Mouse (Mus musculus) CH12.LX (cell line): Measurements from ENCODE around the gene Tbc1d14. TPM values are rescaled to one million over a fixed set of nuclear protein-coding genes. Genes with fewer than 3 reads are reported as not detected.

Experiments
- DNase-seq: peaks from one replicate; pipeline ENCODE4 v3.0.0-alpha.2; 2013; ENCODE audit errors: extremely low read depth
- H3K27ac ChIP-seq: 2 replicates; pipeline ENCODE4 v1.5.1; 2012; ENCODE audit warnings: low read depth, mild to moderate bottlenecking, control low read depth, moderate library complexity; ENCODE audit not compliant: insufficient read depth
- H3K27me3 ChIP-seq: replicated peaks from 2 replicates; pipeline ENCODE3; 2012; ENCODE audit warnings: inconsistent platforms
- H3K36me3 ChIP-seq, 2 experiments: replicated peaks in 1 of 2; 2 replicates each; pipeline versions ENCODE3 to v1.6.1; 2012; ENCODE audit warnings: inconsistent platforms in 1 of 2, low read length in 1 of 2, mild to moderate bottlenecking in 1 of 2, mixed read lengths in 1 of 2, moderate library complexity in 1 of 2; ENCODE audit not compliant: control insufficient read depth in 1 of 2, insufficient read depth in 1 of 2
- H3K4me1 ChIP-seq, 2 experiments: 2 replicates each; pipeline ENCODE4 v1.6.1; 2012; ENCODE audit warnings: inconsistent platforms in 1 of 2, moderate library complexity in 1 of 2; ENCODE audit not compliant: insufficient read depth in 2 of 2, control insufficient read depth in 1 of 2
- H3K4me2 ChIP-seq: 2 replicates; pipeline ENCODE4 v1.6.1; 2012; ENCODE audit warnings: low read depth, mild to moderate bottlenecking, control low read depth; ENCODE audit not compliant: poor library complexity, insufficient read depth, severe bottlenecking
- H3K4me3 ChIP-seq, 3 experiments: fragments of 150-350 bp in 1 of 3; sonication (generic) in 1 of 3; replicated peaks in 1 of 3; 2 replicates each; pipeline versions ENCODE3 to v1.5.1; 2011 to 2012; ENCODE audit warnings: low read depth in 2 of 3, low read length in 2 of 3, mild to moderate bottlenecking in 2 of 3, moderate library complexity in 2 of 3, control low read depth in 1 of 3, improper control_type of control experiment in 1 of 3, inconsistent platforms in 1 of 3, mixed read lengths in 1 of 3; ENCODE audit not compliant: poor library complexity in 1 of 3
- H3K79me2 ChIP-seq: replicated peaks from 2 replicates; pipeline ENCODE4 v1.6.1; 2012; ENCODE audit warnings: mild to moderate bottlenecking, moderate library complexity; ENCODE audit not compliant: control insufficient read depth, poor library complexity, insufficient read depth, severe bottlenecking; ENCODE audit errors: extremely low read depth
- H3K9ac ChIP-seq: 2 replicates; pipeline ENCODE4 v1.6.1; 2012; ENCODE audit warnings: low read depth, mild to moderate bottlenecking, control low read depth, moderate library complexity; ENCODE audit not compliant: insufficient read depth
- H3K9me3 ChIP-seq: replicated peaks from 2 replicates; pipeline ENCODE3; 2012; ENCODE audit warnings: low read length, inconsistent platforms, mixed read lengths
- BHLHE40 ChIP-seq: IDR thresholded peaks from 2 replicates; pipeline ENCODE4 v1.6.1; 2011; ENCODE audit warnings: mild to moderate bottlenecking, low read depth, low read length, improper control_type of control experiment
- CHD2 ChIP-seq: IDR thresholded peaks from 2 replicates; pipeline ENCODE4 v1.6.1; 2011; ENCODE audit warnings: low read length, improper control_type of control experiment
- CTCF ChIP-seq, 2 experiments: IDR thresholded peaks in 1 of 2; conservative IDR thresholded peaks in 1 of 2; 2 replicates each; pipeline ENCODE4 v1.5.1; 2011 to 2012; ENCODE audit warnings: low read depth in 2 of 2, low read length in 2 of 2, improper control_type of control experiment in 1 of 2, inconsistent platforms in 1 of 2, mild to moderate bottlenecking in 1 of 2, moderate library complexity in 1 of 2
- ELF1 ChIP-seq: IDR thresholded peaks from 2 replicates; pipeline ENCODE4 v1.6.1; 2014; ENCODE audit warnings: low read depth, mild to moderate bottlenecking, inconsistent platforms, low read length, improper control_type of control experiment
- EP300 ChIP-seq: IDR thresholded peaks from 2 replicates; pipeline ENCODE4 v1.6.1; 2011; ENCODE audit warnings: low read length, improper control_type of control experiment
- ETS1 ChIP-seq: conservative IDR thresholded peaks from 2 replicates; pipeline ENCODE4 v1.6.1; 2012; ENCODE audit warnings: low read depth, mild to moderate bottlenecking, inconsistent platforms, low read length, improper control_type of control experiment, moderate library complexity
- HCFC1 ChIP-seq: IDR thresholded peaks from 2 replicates; pipeline ENCODE4 v1.6.1; 2012; ENCODE audit warnings: low read depth, mild to moderate bottlenecking, inconsistent platforms, low read length, improper control_type of control experiment
- IRF4 ChIP-seq: IDR thresholded peaks from 2 replicates; pipeline ENCODE4 v1.6.1; 2014; ENCODE audit warnings: low read depth, mild to moderate bottlenecking, inconsistent platforms, low read length, improper control_type of control experiment
- JUN ChIP-seq: IDR thresholded peaks from 2 replicates; pipeline ENCODE4 v1.6.1; 2011; ENCODE audit warnings: low read depth, mild to moderate bottlenecking, low read length, improper control_type of control experiment, moderate library complexity; ENCODE audit not compliant: insufficient read depth
- KAT2A ChIP-seq: IDR thresholded peaks from 2 replicates; pipeline ENCODE4 v1.6.1; 2012; ENCODE audit warnings: low read length, improper control_type of control experiment, inconsistent platforms; ENCODE audit not compliant: insufficient replicate concordance
- MAFK ChIP-seq: IDR thresholded peaks from 2 replicates; pipeline ENCODE4 v1.6.1; 2011; ENCODE audit warnings: low read length, improper control_type of control experiment; ENCODE audit not compliant: insufficient replicate concordance
- MAX ChIP-seq: IDR thresholded peaks from 2 replicates; pipeline ENCODE4 v1.6.1; 2011; ENCODE audit warnings: low read length, improper control_type of control experiment
- MAZ ChIP-seq: IDR thresholded peaks from 2 replicates; pipeline ENCODE4 v1.6.1; 2012; ENCODE audit warnings: low read depth, mild to moderate bottlenecking, inconsistent platforms, low read length, improper control_type of control experiment, moderate library complexity
- MEF2A ChIP-seq: IDR thresholded peaks from 2 replicates; pipeline ENCODE4 v1.6.1; 2014; ENCODE audit warnings: low read depth, mild to moderate bottlenecking, inconsistent platforms, low read length, improper control_type of control experiment, borderline replicate concordance
- MXI1 ChIP-seq: IDR thresholded peaks from 2 replicates; pipeline ENCODE4 v1.6.1; 2011; ENCODE audit warnings: mild to moderate bottlenecking, low read depth, low read length, improper control_type of control experiment
- MYC ChIP-seq: IDR thresholded peaks from 2 replicates; pipeline ENCODE4 v1.6.1; 2011; ENCODE audit warnings: low read depth, mild to moderate bottlenecking, improper control_type of control experiment, low read length
- NRF1 ChIP-seq: IDR thresholded peaks from 2 replicates; pipeline ENCODE4 v1.6.1; 2014; ENCODE audit warnings: low read depth, mild to moderate bottlenecking, inconsistent platforms, low read length, improper control_type of control experiment, moderate library complexity
- RCOR1 ChIP-seq: conservative IDR thresholded peaks from 2 replicates; pipeline ENCODE4 v1.6.1; 2012; ENCODE audit warnings: low read depth, mild to moderate bottlenecking, inconsistent platforms, low read length, improper control_type of control experiment
- SIN3A ChIP-seq: IDR thresholded peaks from 2 replicates; pipeline ENCODE4 v1.6.1; 2012; ENCODE audit warnings: low read length, improper control_type of control experiment, inconsistent platforms
- SMC3 ChIP-seq: IDR thresholded peaks from 2 replicates; pipeline ENCODE4 v1.6.1; 2011; ENCODE audit warnings: low read depth, low read length, improper control_type of control experiment
- TBP ChIP-seq: conservative IDR thresholded peaks from 2 replicates; pipeline ENCODE4 v1.6.1; 2011; ENCODE audit warnings: low read depth, low read length, improper control_type of control experiment
- TCF12 ChIP-seq: IDR thresholded peaks from 2 replicates; pipeline ENCODE4 v1.6.1; 2014; ENCODE audit warnings: low read depth, mild to moderate bottlenecking, inconsistent platforms, low read length, improper control_type of control experiment
- ZC3H11A ChIP-seq: IDR thresholded peaks from 2 replicates; pipeline ENCODE4 v1.6.1; 2012; ENCODE audit warnings: low read depth, mild to moderate bottlenecking, inconsistent platforms, low read length, improper control_type of control experiment
- ZMIZ1 ChIP-seq: IDR thresholded peaks from 2 replicates; pipeline ENCODE4 v1.6.1; 2012; ENCODE audit warnings: low read depth, mild to moderate bottlenecking, inconsistent platforms, low read length, improper control_type of control experiment
- dilution Hi-C: fragments of 300-500 bp; cut with MboI; formaldehyde crosslinking; loops from 2 replicates; pipeline ENCODE4 v1.14.3; 2020; ENCODE audit warnings: low sequenced_read_pairs; ENCODE audit not compliant: extremely low pct_unique_long_range_greater_than_20kb, extremely low pct_ligation_motif_present
- in situ Hi-C: fragments of 300-500 bp; cut with MboI; formaldehyde crosslinking; loops from 3 replicates; pipeline ENCODE4 v1.14.3; 2019; ENCODE audit warnings: low sequenced_read_pairs, low pct_ligation_motif_present, low pct_unique_long_range_greater_than_20kb, mixed read lengths
- polyA plus RNA-seq: library from polyadenylated mRNA; unstranded; fragments of >175 nt; gene quantifications from 2 replicates; pipeline ENCODE4 v1.2.1, GENCODE M21; 2012; ENCODE audit warnings: low read depth; ENCODE audit not compliant: insufficient read length
- total RNA-seq, 2 experiments: library from RNA; depleted of rRNA; stranded (reverse); fragments of 300-350 nt in 1 of 2; fragments of >200 nt in 1 of 2; gene quantifications; 2 replicates each; pipeline ENCODE4 v1.2.3; 2012 to 2014

Gene Tbc1d14
- total and polyA plus RNA-seq, 3 experiments: 5.7 to 29.1 (median 10.1) TPM

DNA sequence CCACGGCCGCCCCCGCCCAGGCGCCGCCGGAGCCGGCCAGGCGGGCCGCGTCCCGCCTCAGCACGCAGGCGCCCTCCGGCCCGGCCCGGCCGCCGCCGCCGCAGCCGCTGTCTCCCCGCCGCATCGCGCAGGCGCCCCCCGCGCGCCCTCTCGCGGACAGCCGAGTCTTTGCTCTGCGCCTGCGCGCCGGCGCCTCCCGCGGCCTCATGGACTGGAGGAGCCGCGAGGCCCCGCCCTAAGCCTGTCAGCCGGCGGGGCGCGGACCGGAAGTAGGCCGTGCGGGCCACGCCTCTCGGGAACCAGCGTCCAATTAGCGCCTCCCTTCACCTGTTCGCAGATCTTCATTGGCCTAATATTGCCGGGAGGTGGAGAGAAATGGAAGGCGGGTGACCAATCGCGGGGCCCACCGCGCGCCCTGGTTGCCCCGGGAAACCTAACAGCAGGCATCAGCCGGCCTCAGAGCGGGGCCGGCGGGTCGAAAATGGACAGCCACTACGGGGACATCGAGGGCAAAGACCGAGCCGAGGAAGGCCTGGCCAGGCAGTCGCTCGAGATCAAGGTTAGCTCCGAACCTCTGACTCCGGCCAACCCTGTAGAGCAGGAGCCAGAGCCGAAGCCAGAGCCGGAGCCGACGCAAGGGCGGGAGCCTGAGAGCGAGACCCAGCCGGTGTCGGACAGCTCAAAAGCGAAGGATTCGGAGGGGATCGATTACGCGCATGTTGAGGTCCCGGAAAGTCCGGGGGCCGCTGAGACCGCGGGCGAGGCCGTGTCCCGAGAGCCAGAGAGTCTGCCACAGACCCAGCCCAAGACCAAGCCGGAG lies 108.7 kb downstream of the Tbc1d14 start, which contains the start of the genes Tada2b and Ccdc96:
Gene Tada2b (minus strand): TSS at position 115 of the 820 bp plus-strand sequence.
Gene Ccdc96 (plus strand): TSS at position 418 of the 820 bp plus-strand sequence.
- Histone ChIP-seq H3K27me3 (no peaks in the 10 kb centered on the region), H3K36me3 (peaks cover 0 to 29% of the 10 kb centered on the region in 2 experiments), H3K79me2 (peaks cover 12% of the 10 kb centered on the region), H3K4me2 (peak within 1 kb of the TSS; percentile 93), H3K4me1 (peaks cover 19 to 53% of the 10 kb centered on the region in 2 experiments), H3K4me3 (peak within 1 kb of the TSS; percentile 89 to 93 (median 90)), H3K27ac (no peak within 1 kb of the TSS; the same call in 1 of the 2 replicates), H3K9me3 (no peaks in the 10 kb centered on the region), H3K9ac (peak within 1 kb of the TSS; percentile 87)
- DNase-seq: peak; percentile 97
- dilution Hi-C loops: no loop called here
- TF ChIP-seq EP300: no peak
- TF ChIP-seq MEF2A: peak; percentile 37; the same call in 1 of the 2 replicates
- no peak; the same call in 1 of the 2 replicates for TF ChIP-seq TCF12
- no peak for TF ChIP-seq MAX
- TF ChIP-seq NRF1: peak; percentile 95
- no peak for TF ChIP-seq RCOR1
- 0 out of 2 replicates have a peak, but pooled peaks have one; percentile 31 for TF ChIP-seq KAT2A
- no peak for TF ChIP-seq TBP
- no peak for TF ChIP-seq MAFK
- TF ChIP-seq MAZ: no peak
- TF ChIP-seq CTCF (conservative IDR thresholded peaks at IDR 0.05 in 1 of 2, IDR thresholded peaks at IDR 0.05 in 1 of 2; ENCODE audit: low read depth in 2 of 2, low read length in 2 of 2): peak in 1 of 2 experiments; percentile 68; a peak in 2 of 4 replicates
- TF ChIP-seq MYC: peak; percentile 37; the same call in 1 of the 2 replicates
- peak; percentile 58; the same call in 1 of the 2 replicates for TF ChIP-seq HCFC1
- TF ChIP-seq ETS1: no peak
- TF ChIP-seq MXI1: peak; percentile 90
- TF ChIP-seq SMC3: peak; percentile 30
- no peak for TF ChIP-seq ZC3H11A
- no peak for TF ChIP-seq BHLHE40
- no peak for TF ChIP-seq ZMIZ1
- peak; percentile 96 for TF ChIP-seq SIN3A
- no peak for TF ChIP-seq IRF4
- peak; percentile 44; the same call in 1 of the 2 replicates for TF ChIP-seq CHD2
- TF ChIP-seq JUN: no peak
- TF ChIP-seq ELF1: peak; percentile 96
- in situ Hi-C loops: loop anchor here (5.0 kb wide), 2 partner anchors 98 to 258 kb away; no protein-coding TSS in a partner anchor
